Mouse (Mus musculus): ENCODE measurements around the gene Ndufs3. TPM values are rescaled to one million over a fixed set of nuclear protein-coding genes. Genes with fewer than 3 reads are reported as not detected.

The Ndufs3 gene
- total and polyA plus RNA-seq, 3 experiments = 134 to 193 TPM; not detected in 1

- H3K4me1 ChIP-seq (ENCODE audit: control insufficient read depth in 1 of 2, insufficient read depth in 2 of 2, low read length in 2 of 2) = peaks cover 15 to 40% of the 10 kb centered on the region in 2 experiments
- no peak for DNase-seq (ENCODE audit: low read depth, low spot score)
- H3K9me3 ChIP-seq (replicated peaks; ENCODE audit: insufficient read depth, low read length) = no peaks in the 10 kb centered on the region
- H3K36me3 ChIP-seq (ENCODE audit: control insufficient read depth in 1 of 2, insufficient read depth in 2 of 2, low read length in 2 of 2) = peaks cover 16 to 50% of the 10 kb centered on the region in 2 experiments
- no peak overlapping the region for H3K9ac ChIP-seq (ENCODE audit: control insufficient read depth, low read depth, low read length, poor library complexity, severe bottlenecking)
- no peak overlapping the region for H3K27ac ChIP-seq (ENCODE audit: control insufficient read depth, low read depth, low read length)
- H3K4me3 ChIP-seq (ENCODE audit: control insufficient read depth in 1 of 2, insufficient read depth in 1 of 2, low read depth in 2 of 2, low read length in 2 of 2) = no peak overlapping the region
- TF ChIP-seq USF2 (IDR thresholded peaks at IDR 0.05; ENCODE audit: borderline replicate concordance in 1 of 2, insufficient read depth in 1 of 2, low read depth in 1 of 2, low read length in 2 of 2) (no peak), TAL1 (IDR thresholded peaks at IDR 0.05; ENCODE audit: low read length) (no peak), MAZ (IDR thresholded peaks at IDR 0.05; ENCODE audit: low read depth, low read length) (no peak), GATA1 (IDR thresholded peaks at IDR 0.05; ENCODE audit: low read depth, low read length) (no peak), EP300 (IDR thresholded peaks at IDR 0.05; ENCODE audit: low read depth in 1 of 2, low read length in 2 of 2) (no peak)
- no peaks in the 10 kb centered on the region for H3K27me3 ChIP-seq (ENCODE audit: control insufficient read depth in 1 of 2, insufficient read depth in 2 of 2, low read length in 2 of 2)
- peaks cover 77% of the 10 kb centered on the region for H3K79me2 ChIP-seq (ENCODE audit: control insufficient read depth, insufficient read depth, low read length, poor library complexity)
These were observed 45.5 kb upstream of the Ndufs3 start for GRCm38 (mm10) chr2:90950149-90950548.

GRCm38 (mm10) chr2:90941744-90942143 lies 37.1 kb upstream of the Ndufs3 start:
- peaks cover 14% of the 10 kb centered on the region in 2 experiments for H3K4me1 ChIP-seq (ENCODE audit: control insufficient read depth in 1 of 2, insufficient read depth in 2 of 2, low read length in 2 of 2)
- no peaks in the 10 kb centered on the region for H3K27me3 ChIP-seq (ENCODE audit: control insufficient read depth in 1 of 2, insufficient read depth in 2 of 2, low read length in 2 of 2)

GRCm38 (mm10) chr2:90940233-90941229 lies 35.9 kb upstream of the Ndufs3 start, which contains the start of gene Celf1:
TSS of gene Celf1 (plus strand) at chr2:90940382.
- peak; percentile 87 for DNase-seq (ENCODE audit: low read depth, low spot score)
- TF ChIP-seq MXI1 (IDR thresholded peaks at IDR 0.05; ENCODE audit: low read depth, low read length) (peak; percentile 94), NRF1 (IDR thresholded peaks at IDR 0.05; ENCODE audit: insufficient read depth, low read depth, low read length, poor library complexity, severe bottlenecking) (peak; percentile 48; the same call in 1 of the 2 replicates), BHLHE40 (IDR thresholded peaks at IDR 0.05; ENCODE audit: borderline replicate concordance, low read depth, low read length) (no peak), RAD21 (IDR thresholded peaks at IDR 0.05; ENCODE audit: low read depth, low read length) (no peak; the same call in 1 of the 2 replicates), MEF2A (IDR thresholded peaks at IDR 0.05; ENCODE audit: extremely low read depth, insufficient replicate concordance, low read depth, low read length, poor library complexity, severe bottlenecking) (no peak), JUND (IDR thresholded peaks at IDR 0.05; ENCODE audit: low read depth, low read length) (no peak), CHD2 (IDR thresholded peaks at IDR 0.05; ENCODE audit: low read length) (no peak), CHD1 (IDR thresholded peaks at IDR 0.05; ENCODE audit: low read depth, low read length) (no peak; the same call in 1 of the 2 replicates), ZC3H11A (IDR thresholded peaks at IDR 0.05; ENCODE audit: low read depth, low read length) (no peak), GABPA (IDR thresholded peaks at IDR 0.05; ENCODE audit: low read depth, low read length) (no peak), ELF1 (IDR thresholded peaks at IDR 0.05; ENCODE audit: low read depth, low read length) (0 out of 2 replicates have a peak, but pooled peaks have one; percentile 37), POLR2AphosphoS2 (IDR thresholded peaks at IDR 0.05; ENCODE audit: low read length) (peak; percentile 34; the same call in 1 of the 2 replicates), ZMIZ1 (IDR thresholded peaks at IDR 0.05; ENCODE audit: low read depth, low read length) (0 out of 2 replicates have a peak, but pooled peaks have one; percentile 71)

More at GRCm38 (mm10) chr2:90941744-90942143, 37.1 kb upstream of the Ndufs3 start:
- no peak for DNase-seq (ENCODE audit: low read depth, low spot score)
- Histone ChIP-seq H3K27ac (ENCODE audit: control insufficient read depth, low read depth, low read length) (no peak overlapping the region), H3K36me3 (ENCODE audit: control insufficient read depth in 1 of 2, insufficient read depth in 2 of 2, low read length in 2 of 2) (peaks cover 9 to 52% of the 10 kb centered on the region in 2 experiments), H3K9me3 (replicated peaks; ENCODE audit: insufficient read depth, low read length) (no peaks in the 10 kb centered on the region), H3K9ac (ENCODE audit: control insufficient read depth, low read depth, low read length, poor library complexity, severe bottlenecking) (peak overlapping the region; percentile 100), H3K79me2 (ENCODE audit: control insufficient read depth, insufficient read depth, low read length, poor library complexity) (peaks cover 64% of the 10 kb centered on the region), H3K4me3 (ENCODE audit: control insufficient read depth in 1 of 2, insufficient read depth in 1 of 2, low read depth in 2 of 2, low read length in 2 of 2) (peak overlapping the region; percentile 83 to 95)
- no peak for TF ChIP-seq E2F4 (IDR thresholded peaks at IDR 0.05; ENCODE audit: borderline replicate concordance, low read depth, low read length)
- no peak for TF ChIP-seq SMC3 (IDR thresholded peaks at IDR 0.05; ENCODE audit: low read depth, low read length)
- TF ChIP-seq ZC3H11A (IDR thresholded peaks at IDR 0.05; ENCODE audit: low read depth, low read length) = no peak
- TF ChIP-seq MAX (IDR thresholded peaks at IDR 0.05; ENCODE audit: low read length) = no peak
- no peak for TF ChIP-seq TAL1 (IDR thresholded peaks at IDR 0.05; ENCODE audit: low read length)
- TF ChIP-seq POLR2AphosphoS5 (IDR thresholded peaks at IDR 0.05; ENCODE audit: borderline replicate concordance, low read depth, low read length) = no peak
- no peak for TF ChIP-seq ZKSCAN1 (IDR thresholded peaks at IDR 0.05; ENCODE audit: low read depth, low read length)
- no peak for TF ChIP-seq HCFC1 (IDR thresholded peaks at IDR 0.05; ENCODE audit: low read depth, low read length)
- no peak for TF ChIP-seq NRF1 (IDR thresholded peaks at IDR 0.05; ENCODE audit: insufficient read depth, low read depth, low read length, poor library complexity, severe bottlenecking)
- TF ChIP-seq POLR2A (IDR thresholded peaks at IDR 0.05; ENCODE audit: control insufficient read depth in 1 of 2, insufficient read depth in 1 of 2, low read depth in 1 of 2, low read length in 2 of 2, poor library complexity in 1 of 2) = no peak

More at GRCm38 (mm10) chr2:90940233-90941229, 35.9 kb upstream of the Ndufs3 start, which contains the start of gene Celf1:
- H3K79me2 ChIP-seq (ENCODE audit: control insufficient read depth, insufficient read depth, low read length, poor library complexity) = peaks cover 54% of the 10 kb centered on the region
- peak within 1 kb of the TSS; percentile 83 to 95 for H3K4me3 ChIP-seq (ENCODE audit: control insufficient read depth in 1 of 2, insufficient read depth in 1 of 2, low read depth in 2 of 2, low read length in 2 of 2)
- H3K9ac ChIP-seq (ENCODE audit: control insufficient read depth, low read depth, low read length, poor library complexity, severe bottlenecking) = peak within 1 kb of the TSS; percentile 100
- H3K4me1 ChIP-seq (ENCODE audit: control insufficient read depth in 1 of 2, insufficient read depth in 2 of 2, low read length in 2 of 2) = peaks cover 9 to 14% of the 10 kb centered on the region in 2 experiments
- no peaks in the 10 kb centered on the region for H3K9me3 ChIP-seq (replicated peaks; ENCODE audit: insufficient read depth, low read length)
- H3K36me3 ChIP-seq (ENCODE audit: control insufficient read depth in 1 of 2, insufficient read depth in 2 of 2, low read length in 2 of 2) = peaks cover 6 to 43% of the 10 kb centered on the region in 2 experiments
- no peaks in the 10 kb centered on the region for H3K27me3 ChIP-seq (ENCODE audit: control insufficient read depth in 1 of 2, insufficient read depth in 2 of 2, low read length in 2 of 2)
- peak within 1 kb of the TSS; percentile 68 for H3K27ac ChIP-seq (ENCODE audit: control insufficient read depth, low read depth, low read length)
